Mouse (Mus musculus): Measurements from ENCODE around the gene Serpina9. TPM values are rescaled to one million over a fixed set of nuclear protein-coding genes. Genes with fewer than 3 reads are reported as not detected.
A peak's percentile ranks its signal among the peaks of the same experiment; 100 is the strongest.

Serpina9 gene
- polyA plus RNA-seq, 1 experiment: 1.0 TPM

DNA sequence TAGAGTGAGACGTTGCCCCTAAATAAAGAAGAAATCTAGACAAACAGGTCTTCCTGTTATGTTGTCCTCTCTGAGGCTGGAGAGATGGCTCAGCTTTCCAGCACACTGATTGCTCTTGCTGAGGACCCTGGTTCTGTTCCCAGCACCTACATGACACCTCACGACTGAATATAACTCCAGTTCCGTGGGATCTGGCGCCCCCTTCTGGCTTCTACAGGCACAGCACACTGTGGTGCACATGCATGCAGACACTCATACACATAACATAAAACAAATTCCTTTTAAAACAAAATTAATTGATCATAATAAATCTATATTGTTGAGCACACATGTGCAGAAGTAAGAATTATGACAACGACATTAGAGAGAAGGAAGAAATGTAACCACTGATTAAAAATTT lies 8.9 kb downstream of the Serpina9 start:
- Histone ChIP-seq H3K4me1 (ENCODE audit: control insufficient read depth, insufficient read depth, low read length) (no peaks in the 10 kb centered on the region), H3K4me3 (ENCODE audit: control insufficient read depth, low read depth, low read length) (no peak overlapping the region), H3K36me3 (ENCODE audit: control insufficient read depth, insufficient read depth, low read length) (no peaks in the 10 kb centered on the region), H3K27me3 (ENCODE audit: control insufficient read depth, insufficient read depth, low read length) (no peaks in the 10 kb centered on the region), H3K27ac (ENCODE audit: control insufficient read depth, insufficient read depth, low read depth, low read length) (no peak overlapping the region)
- TF ChIP-seq CTCF (IDR thresholded peaks at IDR 0.05; ENCODE audit: control insufficient read depth, insufficient read depth, insufficient replicate concordance, low read depth, low read length) (peak; percentile 82; the same call in 1 of the 2 replicates), POLR2A (IDR thresholded peaks at IDR 0.05; ENCODE audit: control insufficient read depth, low read depth, low read length) (no peak)

DNA sequence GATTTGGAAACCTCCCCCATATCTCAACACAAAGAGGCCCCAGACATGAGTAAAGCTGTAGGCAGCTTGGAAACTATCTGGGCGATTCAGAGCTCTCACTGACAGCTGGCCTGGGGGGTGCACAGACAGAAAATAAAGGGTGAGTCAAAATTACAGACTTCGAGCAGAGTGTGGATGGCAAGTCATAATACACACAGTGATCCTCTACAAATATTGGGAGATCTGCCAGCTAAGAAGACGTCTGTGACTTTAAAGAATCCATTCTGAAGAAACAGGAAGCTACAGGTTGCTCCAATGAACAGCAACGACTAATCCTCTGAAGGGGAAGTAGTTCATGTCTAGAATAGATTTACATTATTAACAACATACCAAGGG lies 10.3 kb downstream of the Serpina9 start:
- H3K4me3 ChIP-seq (ENCODE audit: control insufficient read depth, low read depth, low read length): no peak overlapping the region
- no peaks in the 10 kb centered on the region for H3K4me1 ChIP-seq (ENCODE audit: control insufficient read depth, insufficient read depth, low read length)
- H3K36me3 ChIP-seq (ENCODE audit: control insufficient read depth, insufficient read depth, low read length): no peaks in the 10 kb centered on the region
- H3K27me3 ChIP-seq (ENCODE audit: control insufficient read depth, insufficient read depth, low read length): no peaks in the 10 kb centered on the region
- TF ChIP-seq CTCF (IDR thresholded peaks at IDR 0.05; ENCODE audit: control insufficient read depth, insufficient read depth, insufficient replicate concordance, low read depth, low read length) (no peak), POLR2A (IDR thresholded peaks at IDR 0.05; ENCODE audit: control insufficient read depth, low read depth, low read length) (no peak)
- H3K27ac ChIP-seq (ENCODE audit: control insufficient read depth, insufficient read depth, low read depth, low read length): no peak overlapping the region

DNA sequence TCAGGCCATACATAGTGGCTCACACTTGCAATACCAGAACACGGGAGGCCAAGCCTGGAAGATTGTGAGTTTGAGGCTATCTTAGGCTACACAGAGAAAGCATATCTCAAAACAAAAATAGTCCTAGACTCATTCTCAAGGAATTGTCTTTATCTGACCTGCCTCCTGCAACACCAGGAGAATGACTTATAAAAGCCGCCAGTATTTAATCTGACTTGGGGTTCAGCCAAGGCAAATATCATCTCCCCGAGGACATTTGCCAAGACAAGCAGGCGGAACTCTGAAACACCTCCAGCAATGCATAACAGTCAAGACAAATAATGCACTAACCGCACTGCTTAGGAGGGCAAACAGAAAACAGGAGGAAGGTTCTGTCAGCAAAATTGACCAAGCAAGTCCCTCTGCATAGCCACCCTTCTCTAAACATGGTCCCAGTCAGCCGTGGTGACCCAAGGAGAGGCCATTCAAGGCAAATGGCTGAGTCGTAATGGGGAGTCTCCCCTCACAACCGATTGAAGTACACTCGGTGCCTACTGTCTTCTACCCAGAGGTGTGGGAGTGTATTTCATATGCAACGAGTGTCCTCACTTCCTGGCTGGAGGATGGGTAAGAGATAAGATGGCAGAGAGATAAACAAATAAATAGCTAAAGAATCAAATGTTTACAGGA lies 10.9 kb downstream of the Serpina9 start:
- H3K27me3 ChIP-seq (ENCODE audit: control insufficient read depth, insufficient read depth, low read length): no peaks in the 10 kb centered on the region
- TF ChIP-seq CTCF (IDR thresholded peaks at IDR 0.05; ENCODE audit: control insufficient read depth, insufficient read depth, insufficient replicate concordance, low read depth, low read length): no peak
- no peak for TF ChIP-seq POLR2A (IDR thresholded peaks at IDR 0.05; ENCODE audit: control insufficient read depth, low read depth, low read length)
- H3K4me3 ChIP-seq (ENCODE audit: control insufficient read depth, low read depth, low read length): no peak overlapping the region
- no peaks in the 10 kb centered on the region for H3K36me3 ChIP-seq (ENCODE audit: control insufficient read depth, insufficient read depth, low read length)
- H3K27ac ChIP-seq (ENCODE audit: control insufficient read depth, insufficient read depth, low read depth, low read length): peak overlapping the region; percentile 33; the same call in 1 of the 2 replicates
- H3K4me1 ChIP-seq (ENCODE audit: control insufficient read depth, insufficient read depth, low read length): no peaks in the 10 kb centered on the region

DNA sequence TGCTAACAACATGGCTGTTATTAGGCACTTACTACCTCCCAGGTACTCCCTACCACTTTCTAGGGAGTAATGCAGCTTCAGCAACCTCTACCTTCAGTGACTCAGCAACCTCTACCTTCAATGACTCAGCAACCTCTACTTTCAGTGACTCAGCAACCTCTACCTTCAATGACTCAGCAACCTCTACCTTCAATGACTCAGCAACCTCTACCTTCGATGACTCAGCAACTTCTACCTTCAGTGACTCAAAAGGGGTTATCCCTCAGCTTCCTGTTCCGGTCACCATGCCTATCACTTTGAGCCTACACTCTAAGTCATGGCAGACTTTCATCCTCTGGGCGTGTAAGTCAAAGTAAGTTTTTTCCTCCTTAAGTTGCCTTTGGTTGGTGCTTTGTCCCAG lies 13.0 kb downstream of the Serpina9 start:
- no peaks in the 10 kb centered on the region for H3K27me3 ChIP-seq (ENCODE audit: control insufficient read depth, insufficient read depth, low read length)
- no peak overlapping the region for H3K27ac ChIP-seq (ENCODE audit: control insufficient read depth, insufficient read depth, low read depth, low read length)
- no peak overlapping the region for H3K4me3 ChIP-seq (ENCODE audit: control insufficient read depth, low read depth, low read length)
- TF ChIP-seq POLR2A (IDR thresholded peaks at IDR 0.05; ENCODE audit: control insufficient read depth, low read depth, low read length) (no peak), CTCF (IDR thresholded peaks at IDR 0.05; ENCODE audit: control insufficient read depth, insufficient read depth, insufficient replicate concordance, low read depth, low read length) (no peak)
- H3K36me3 ChIP-seq (ENCODE audit: control insufficient read depth, insufficient read depth, low read length): no peaks in the 10 kb centered on the region
- H3K4me1 ChIP-seq (ENCODE audit: control insufficient read depth, insufficient read depth, low read length): peaks cover 2% of the 10 kb centered on the region; the same call in 1 of the 2 replicates

DNA sequence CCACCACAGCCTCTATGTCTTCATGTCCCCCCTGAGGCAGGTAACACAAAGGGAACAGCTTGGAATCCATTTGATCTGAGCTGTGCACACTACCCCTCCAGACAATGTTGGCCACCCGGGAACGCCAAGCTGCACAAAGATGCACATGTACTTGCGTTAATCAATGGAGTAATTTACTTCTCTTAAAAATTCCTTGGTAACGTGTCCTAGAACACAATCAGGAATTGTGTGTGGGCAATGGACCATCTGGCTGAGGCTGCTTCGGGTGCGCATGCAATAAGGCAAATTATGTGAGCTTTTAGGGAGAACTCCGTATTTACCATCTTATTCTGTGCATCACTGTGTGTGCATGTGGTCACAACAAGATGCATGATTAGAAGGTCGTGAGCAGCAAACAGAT lies 13.9 kb downstream of the Serpina9 start:
- peaks cover 2% of the 10 kb centered on the region; the same call in 1 of the 2 replicates for H3K4me1 ChIP-seq (ENCODE audit: control insufficient read depth, insufficient read depth, low read length)
- no peaks in the 10 kb centered on the region for H3K36me3 ChIP-seq (ENCODE audit: control insufficient read depth, insufficient read depth, low read length)
- no peak for TF ChIP-seq POLR2A (IDR thresholded peaks at IDR 0.05; ENCODE audit: control insufficient read depth, low read depth, low read length)
- no peak for TF ChIP-seq CTCF (IDR thresholded peaks at IDR 0.05; ENCODE audit: control insufficient read depth, insufficient read depth, insufficient replicate concordance, low read depth, low read length)
- no peak overlapping the region for H3K4me3 ChIP-seq (ENCODE audit: control insufficient read depth, low read depth, low read length)
- H3K27me3 ChIP-seq (ENCODE audit: control insufficient read depth, insufficient read depth, low read length): no peaks in the 10 kb centered on the region
- H3K27ac ChIP-seq (ENCODE audit: control insufficient read depth, insufficient read depth, low read depth, low read length): no peak overlapping the region

DNA sequence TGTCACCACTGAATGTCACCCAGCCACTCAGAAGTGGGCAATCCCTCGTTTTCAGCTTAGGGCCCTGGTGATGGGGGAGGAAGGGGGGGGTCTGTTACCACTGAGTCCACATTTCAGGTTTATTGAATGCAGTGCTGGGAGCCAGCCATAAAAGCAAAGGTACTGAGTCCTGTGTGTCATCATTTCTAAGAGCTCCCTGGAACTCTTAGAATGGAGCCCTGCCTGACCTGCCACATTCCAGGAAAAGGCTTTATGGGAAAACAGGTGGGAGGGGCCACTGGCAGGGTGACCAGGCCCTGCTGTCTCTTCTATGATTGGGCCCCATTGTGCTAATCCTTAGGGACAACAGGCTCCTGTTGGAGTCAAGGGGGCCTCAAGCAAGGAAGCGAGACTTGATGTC lies 17.0 kb downstream of the Serpina9 start:
- Histone ChIP-seq H3K4me1 (ENCODE audit: control insufficient read depth, insufficient read depth, low read length) (peaks cover 2% of the 10 kb centered on the region; the same call in 1 of the 2 replicates), H3K27ac (ENCODE audit: control insufficient read depth, insufficient read depth, low read depth, low read length) (no peak overlapping the region), H3K36me3 (ENCODE audit: control insufficient read depth, insufficient read depth, low read length) (no peaks in the 10 kb centered on the region), H3K27me3 (ENCODE audit: control insufficient read depth, insufficient read depth, low read length) (no peaks in the 10 kb centered on the region), H3K4me3 (ENCODE audit: control insufficient read depth, low read depth, low read length) (no peak overlapping the region)
- TF ChIP-seq POLR2A (IDR thresholded peaks at IDR 0.05; ENCODE audit: control insufficient read depth, low read depth, low read length) (no peak), CTCF (IDR thresholded peaks at IDR 0.05; ENCODE audit: control insufficient read depth, insufficient read depth, insufficient replicate concordance, low read depth, low read length) (no peak)

DNA sequence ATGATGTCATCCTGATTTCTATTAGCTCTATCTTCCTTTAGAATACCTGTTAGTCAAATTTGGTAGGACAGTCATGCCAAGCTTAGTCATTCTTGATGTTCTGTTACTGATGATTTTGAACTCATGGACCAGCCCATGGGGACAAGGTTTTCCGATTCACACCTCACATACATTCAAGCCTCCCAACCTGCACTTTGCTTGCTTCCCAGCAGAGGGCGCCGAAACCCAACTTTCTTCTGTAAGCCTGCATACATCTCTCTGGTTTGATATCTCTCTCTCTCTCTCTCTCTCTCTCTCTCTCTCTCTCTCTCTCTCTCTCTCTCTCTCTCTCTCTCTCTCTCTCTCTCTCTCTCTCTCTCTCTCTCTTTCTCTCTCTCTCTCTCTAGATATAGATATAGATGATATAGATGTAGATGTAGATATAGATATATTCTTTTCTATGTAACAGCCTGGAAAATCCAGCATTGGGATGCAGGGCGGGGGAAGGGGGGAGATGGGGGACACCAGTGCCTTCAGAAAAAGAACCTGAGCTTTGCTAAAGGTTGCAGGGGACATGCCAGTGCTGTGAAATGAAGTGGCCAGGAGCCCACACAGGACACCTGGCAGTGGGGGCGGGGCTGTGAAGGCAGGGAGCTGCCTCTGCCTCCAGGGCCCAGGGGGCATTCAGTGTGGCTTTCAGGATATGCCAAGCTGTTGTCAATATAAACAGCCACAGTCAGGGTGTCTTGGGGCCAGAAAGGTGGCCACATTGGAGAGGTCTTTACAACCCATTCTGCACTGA lies 18.1 kb downstream of the Serpina9 start:
- peak; percentile 82; the same call in 1 of the 2 replicates for TF ChIP-seq CTCF (IDR thresholded peaks at IDR 0.05; ENCODE audit: control insufficient read depth, insufficient read depth, insufficient replicate concordance, low read depth, low read length)
- TF ChIP-seq POLR2A (IDR thresholded peaks at IDR 0.05; ENCODE audit: control insufficient read depth, low read depth, low read length): no peak
- H3K27me3 ChIP-seq (ENCODE audit: control insufficient read depth, insufficient read depth, low read length): no peaks in the 10 kb centered on the region
- H3K27ac ChIP-seq (ENCODE audit: control insufficient read depth, insufficient read depth, low read depth, low read length): no peak overlapping the region
- H3K4me1 ChIP-seq (ENCODE audit: control insufficient read depth, insufficient read depth, low read length): peaks cover 2% of the 10 kb centered on the region; the same call in 1 of the 2 replicates
- H3K4me3 ChIP-seq (ENCODE audit: control insufficient read depth, low read depth, low read length): no peak overlapping the region
- no peaks in the 10 kb centered on the region for H3K36me3 ChIP-seq (ENCODE audit: control insufficient read depth, insufficient read depth, low read length)

Measured in testis, adult 2 months (tissue).